Mouse (Mus musculus) hindbrain, embryonic 10.5 days (tissue): ENCODE results near the gene Ssbp2. TPM values are rescaled to one million over a fixed set of nuclear protein-coding genes. Genes with fewer than 3 reads are reported as not detected.

ENCODE experiments used
- DNase-seq: peaks from one replicate; pipeline ENCODE4 v3.0.0-alpha.2; 2017; ENCODE audit warnings: low spot score
- H3K27ac ChIP-seq: fragments of 300-500 bp; sonication (generic); 2 replicates; pipeline ENCODE4 v1.5.1; 2016; ENCODE audit warnings: mild to moderate bottlenecking, moderate library complexity
- H3K27me3 ChIP-seq: fragments of 300-500 bp; sonication (generic); 2 replicates; pipeline ENCODE4 v1.6.1; 2016; ENCODE audit warnings: mild to moderate bottlenecking; ENCODE audit not compliant: poor library complexity, insufficient read depth, severe bottlenecking
- H3K36me3 ChIP-seq: fragments of 300-500 bp; sonication (generic); 2 replicates; pipeline ENCODE4 v1.6.1; 2016; ENCODE audit warnings: mild to moderate bottlenecking, moderate library complexity
- H3K4me1 ChIP-seq: fragments of 300-500 bp; sonication (generic); replicated peaks from 2 replicates; pipeline ENCODE4 v1.6.1; 2016; ENCODE audit warnings: mild to moderate bottlenecking
- H3K4me3 ChIP-seq: fragments of 300-500 bp; sonication (generic); 2 replicates; pipeline ENCODE4 v1.5.1; 2016; ENCODE audit warnings: mild to moderate bottlenecking, moderate library complexity
- H3K9me3 ChIP-seq: fragments of 300-500 bp; sonication (generic); 2 replicates; pipeline ENCODE4 v1.6.1; 2016; ENCODE audit warnings: mild to moderate bottlenecking, moderate library complexity
- WGBS: fragments of 180-500 bp; shearing (Covaris S2); methylation state at CpG from one replicate; pipeline ENCODE4 v1.1.7; 2016; 5-methylcytosine and 5-hydroxymethylcytosine counted together
- polyA plus RNA-seq: library from polyadenylated mRNA; unstranded; fragments of >200 nt; fragmentation: Nextera tagmentation; extraction: Ambion mirVana; gene quantifications from 2 replicates; pipeline ENCODE4 v1.2.1, GENCODE M21; 2016

Gene Ssbp2
- polyA plus RNA-seq, 1 experiment from 2014 or later: 137 TPM

- Histone ChIP-seq H3K36me3 (no peaks in the 10 kb centered on the region), H3K4me3 (no peak overlapping the region), H3K4me1 (peaks cover 8% of the 10 kb centered on the region), H3K27me3 (peaks cover 21% of the 10 kb centered on the region), H3K27ac (no peak overlapping the region), H3K9me3 (no peaks in the 10 kb centered on the region)
- WGBS: 94% methylated on average over 1 of the region's 1 CpGs
- no peak for DNase-seq
Observed at GRCm38 (mm10) chr13:91737191-91737590, 277.1 kb downstream of the Ssbp2 start.

DNA sequence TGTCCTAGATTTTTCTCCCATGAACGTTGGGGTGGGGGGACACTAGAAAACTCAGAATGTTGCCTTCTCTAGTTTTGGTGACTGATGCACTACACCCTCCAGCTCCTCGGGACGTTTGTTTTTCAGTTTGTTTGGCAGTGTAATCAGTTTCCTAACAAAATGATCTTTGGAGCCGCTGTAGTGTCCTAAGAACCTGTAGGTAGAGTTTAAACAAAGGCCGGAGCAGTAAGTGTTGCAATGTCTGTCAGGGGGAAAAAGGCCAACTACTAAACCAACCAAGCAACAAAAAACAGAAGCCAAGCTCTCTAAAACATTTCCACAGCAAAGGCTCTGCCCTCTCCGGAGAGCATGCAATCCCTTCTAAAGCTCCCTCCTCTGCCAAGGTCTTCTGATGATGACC lies 280.8 kb downstream of the Ssbp2 start:
- DNase-seq: no peak
- H3K36me3 ChIP-seq: no peaks in the 10 kb centered on the region
- H3K4me1 ChIP-seq: peaks cover 8% of the 10 kb centered on the region
- H3K27me3 ChIP-seq: peaks cover 25% of the 10 kb centered on the region
- H3K4me3 ChIP-seq: peak overlapping the region; percentile 60
- no peak overlapping the region for H3K27ac ChIP-seq
- H3K9me3 ChIP-seq: no peaks in the 10 kb centered on the region
- 72% methylated on average over 6 of the region's 6 CpGs for WGBS

DNA sequence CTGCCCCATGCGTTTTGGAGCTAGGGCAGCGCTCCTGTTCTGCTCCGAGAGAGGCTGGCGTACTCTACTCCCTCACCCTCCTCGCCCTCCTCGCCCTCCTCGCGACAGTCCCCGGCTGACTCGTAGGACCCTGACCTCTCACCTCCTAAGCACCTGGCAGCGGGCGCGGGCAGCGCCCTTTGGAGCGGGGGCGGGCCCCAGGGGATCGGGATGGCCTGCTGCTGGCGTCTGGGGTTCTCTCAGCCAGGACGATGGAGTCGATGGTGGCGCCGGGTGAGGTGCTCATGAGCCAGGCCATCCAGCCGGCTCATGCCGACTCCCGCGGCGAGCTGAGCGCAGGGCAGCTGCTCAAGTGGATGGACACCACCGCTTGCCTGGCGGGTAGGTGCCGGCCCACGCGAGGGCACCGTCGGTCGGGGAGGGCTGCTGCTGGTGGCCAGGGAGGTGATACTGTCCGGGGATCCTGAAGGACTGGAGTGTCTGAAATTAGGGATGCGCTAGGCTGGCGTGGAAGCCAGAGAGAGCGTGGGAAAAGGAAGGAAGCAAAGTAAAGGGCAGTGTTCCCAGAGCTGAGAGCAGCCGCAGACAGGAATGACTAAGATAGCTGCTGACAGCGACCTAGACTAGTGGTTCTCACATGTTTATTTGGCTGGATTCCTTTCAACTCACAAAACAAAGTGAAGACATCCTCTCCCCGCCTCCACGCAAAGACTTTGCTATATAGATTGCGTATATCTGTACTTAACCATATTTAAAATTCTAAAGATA lies 281.4 kb downstream of the Ssbp2 start, which contains the start of gene Acot12:
Gene Acot12 (plus strand): TSS at position 233 of the 768 bp plus-strand sequence.
- 9% methylated on average over 45 of the region's 45 CpGs for WGBS

DNA sequence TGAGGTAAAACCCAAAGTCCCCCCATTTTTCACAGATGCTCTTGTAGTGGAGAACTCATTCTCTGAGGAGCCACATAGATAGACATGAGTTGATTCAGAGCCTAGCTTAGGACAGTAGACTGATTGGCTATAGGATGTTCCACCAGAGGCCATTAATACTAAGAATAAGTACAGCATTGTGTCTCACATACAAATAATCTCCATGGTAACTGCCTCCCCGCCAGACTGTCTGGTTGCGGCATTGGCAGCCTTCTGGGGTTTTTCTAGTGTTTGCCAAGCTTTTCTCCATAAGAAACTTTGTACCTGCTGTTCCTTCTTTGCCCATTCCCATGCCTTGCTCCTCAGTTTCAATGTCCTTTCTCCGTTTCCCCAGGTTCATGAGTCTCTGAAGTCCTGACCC lies 283.1 kb downstream of the Ssbp2 start:
- no peak for DNase-seq
- WGBS: 87% methylated on average over 3 of the region's 3 CpGs
- Histone ChIP-seq H3K27me3 (peaks cover 25% of the 10 kb centered on the region), H3K9me3 (peaks cover 2% of the 10 kb centered on the region; the same call in 1 of the 2 replicates), H3K36me3 (no peaks in the 10 kb centered on the region), H3K4me3 (no peak overlapping the region), H3K4me1 (peaks cover 8% of the 10 kb centered on the region), H3K27ac (no peak overlapping the region)

More for the DNA sequence above, 281.4 kb downstream of the Ssbp2 start, which contains the start of gene Acot12:
- peak; percentile 53 for DNase-seq
- Histone ChIP-seq H3K36me3 (no peaks in the 10 kb centered on the region), H3K9me3 (no peaks in the 10 kb centered on the region), H3K4me1 (peaks cover 8% of the 10 kb centered on the region), H3K27me3 (peaks cover 25% of the 10 kb centered on the region), H3K4me3 (peak within 1 kb of the TSS; percentile 60), H3K27ac (peak within 1 kb of the TSS; percentile 76)

DNA sequence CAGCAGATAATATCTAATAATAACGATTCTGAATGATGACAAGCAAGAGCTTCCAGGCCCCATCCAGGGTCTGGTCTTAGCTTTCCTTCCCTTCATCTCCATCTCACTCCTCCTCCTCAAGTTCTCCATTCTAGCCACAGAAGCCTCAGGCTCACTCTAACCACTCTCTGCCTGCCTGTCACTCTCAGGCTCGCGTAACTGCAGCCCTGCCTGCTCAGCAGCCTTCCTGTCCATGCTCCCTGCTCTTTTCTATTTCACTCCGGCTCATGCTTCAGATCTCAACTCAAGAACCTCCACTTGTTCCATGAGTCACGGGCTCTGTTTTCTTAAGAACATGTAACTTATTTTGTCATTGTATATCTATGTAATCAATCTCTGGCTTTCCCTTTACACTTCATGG lies 286.4 kb downstream of the Ssbp2 start:
- Histone ChIP-seq H3K4me1 (peaks cover 2% of the 10 kb centered on the region), H3K36me3 (no peaks in the 10 kb centered on the region), H3K27me3 (peaks cover 10% of the 10 kb centered on the region), H3K4me3 (no peak overlapping the region), H3K27ac (no peak overlapping the region), H3K9me3 (peaks cover 2% of the 10 kb centered on the region; the same call in 1 of the 2 replicates)
- WGBS: 87% methylated on average over 5 of the region's 5 CpGs
- no peak for DNase-seq

DNA sequence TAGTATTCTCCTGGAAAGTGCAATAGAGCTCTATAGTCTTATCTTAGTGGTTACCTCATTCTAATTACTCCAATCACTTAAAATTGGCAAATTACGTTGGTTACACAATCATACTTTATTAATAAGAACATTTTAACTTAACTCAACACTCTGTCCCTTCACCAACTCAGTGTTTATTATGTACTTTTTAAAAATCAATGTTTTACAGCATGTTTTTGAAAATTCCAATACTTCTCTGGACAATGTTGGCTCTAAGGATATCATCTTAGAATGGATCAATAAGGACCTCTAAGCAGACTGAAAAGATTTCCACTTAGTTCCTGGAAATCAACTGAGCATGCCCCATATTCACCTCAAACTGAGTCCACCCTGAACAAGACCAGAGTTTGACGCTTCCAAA lies 288.3 kb downstream of the Ssbp2 start:
- WGBS: 88% methylated on average over 2 of the region's 2 CpGs
- DNase-seq: no peak

GRCm38 (mm10) chr13:91749981-91750380 lies 289.9 kb downstream of the Ssbp2 start:
- no peak overlapping the region for H3K27ac ChIP-seq
- no peaks in the 10 kb centered on the region for H3K36me3 ChIP-seq
- H3K27me3 ChIP-seq: no peaks in the 10 kb centered on the region
- H3K4me1 ChIP-seq: no peaks in the 10 kb centered on the region
- WGBS: 79% methylated on average over 4 of the region's 4 CpGs
- no peak for DNase-seq
- H3K9me3 ChIP-seq: peaks cover 2% of the 10 kb centered on the region; the same call in 1 of the 2 replicates
- no peak overlapping the region for H3K4me3 ChIP-seq

More for the DNA sequence above, 288.3 kb downstream of the Ssbp2 start:
- Histone ChIP-seq H3K4me1 (no peaks in the 10 kb centered on the region), H3K27ac (no peak overlapping the region), H3K27me3 (no peaks in the 10 kb centered on the region), H3K4me3 (no peak overlapping the region), H3K36me3 (no peaks in the 10 kb centered on the region), H3K9me3 (peaks cover 2% of the 10 kb centered on the region; the same call in 1 of the 2 replicates)

Other genes starting within 250 kb of the Ssbp2 start
- 9.8 and 10.8 TPM in 2 replicates for gene Atg10, start 236.3 kb upstream of the Ssbp2 start, polyA plus RNA-seq